Mouse (Mus musculus) kidney, embryonic 16.5 days (tissue): ENCODE measurements around the gene St6galnac3. TPM values are rescaled to one million over a fixed set of nuclear protein-coding genes. Genes with fewer than 3 reads are reported as not detected.
A peak's percentile ranks its signal among the peaks of the same experiment; 100 is the strongest.

Experiments used
- ATAC-seq: fragments of 200-750 bp; cut with Nextera tagmentation; 2 replicates; pipeline ENCODE4 v1.8.0; 2017; ENCODE audit warnings: moderate TSS enrichment; ENCODE audit not compliant: low FRiP score, low TSS enrichment
- H3K27ac ChIP-seq: fragments of 300-500 bp; sonication (generic); 2 replicates; pipeline ENCODE4 v1.5.1; 2014; ENCODE audit warnings: low read length
- H3K27me3 ChIP-seq: fragments of 300-500 bp; sonication (generic); 2 replicates; pipeline ENCODE4 v1.6.1; 2014; ENCODE audit warnings: low read length, control low read depth, mixed read lengths; ENCODE audit not compliant: insufficient read depth
- H3K36me3 ChIP-seq: fragments of 300-500 bp; sonication (generic); 2 replicates; pipeline ENCODE4 v1.6.1; 2014; ENCODE audit warnings: low read length, control low read depth, mixed read lengths; ENCODE audit not compliant: insufficient read depth
- H3K4me1 ChIP-seq: fragments of 300-500 bp; sonication (generic); 2 replicates; pipeline ENCODE4 v1.6.1; 2014; ENCODE audit warnings: low read length, control low read depth, mixed read lengths; ENCODE audit not compliant: insufficient read depth
- H3K4me2 ChIP-seq: fragments of 300-500 bp; sonication (generic); replicated peaks from 2 replicates; pipeline ENCODE4 v1.6.1; 2014; ENCODE audit warnings: low read depth, low read length
- H3K4me3 ChIP-seq: fragments of 300-500 bp; sonication (generic); 2 replicates; pipeline ENCODE4 v1.5.1; 2014; ENCODE audit warnings: mild to moderate bottlenecking, low read length
- H3K9ac ChIP-seq: fragments of 300-500 bp; sonication (generic); replicated peaks from 2 replicates; pipeline ENCODE4 v1.6.1; 2014; ENCODE audit warnings: low read length
- H3K9me3 ChIP-seq: fragments of 300-500 bp; sonication (generic); 2 replicates; pipeline ENCODE4 v1.6.1; 2016; ENCODE audit warnings: low read length, control low read depth
- WGBS: fragments of 180-500 bp; shearing (Covaris S2); extraction: QIAGEN DNeasy Blood & Tissue Kit; methylation state at CpG from one replicate; pipeline ENCODE4 v1.1.7; 2014; 5-methylcytosine and 5-hydroxymethylcytosine counted together
- polyA plus RNA-seq: library from polyadenylated mRNA; unstranded; fragments of >200 nt; fragmentation: Nextera tagmentation; extraction: Ambion mirVana; gene quantifications from 2 replicates; pipeline ENCODE4 v1.2.1, GENCODE M21; 2015

St6galnac3 gene
- polyA plus RNA-seq, 1 experiment from 2014 or later: 75.8 TPM

DNA sequence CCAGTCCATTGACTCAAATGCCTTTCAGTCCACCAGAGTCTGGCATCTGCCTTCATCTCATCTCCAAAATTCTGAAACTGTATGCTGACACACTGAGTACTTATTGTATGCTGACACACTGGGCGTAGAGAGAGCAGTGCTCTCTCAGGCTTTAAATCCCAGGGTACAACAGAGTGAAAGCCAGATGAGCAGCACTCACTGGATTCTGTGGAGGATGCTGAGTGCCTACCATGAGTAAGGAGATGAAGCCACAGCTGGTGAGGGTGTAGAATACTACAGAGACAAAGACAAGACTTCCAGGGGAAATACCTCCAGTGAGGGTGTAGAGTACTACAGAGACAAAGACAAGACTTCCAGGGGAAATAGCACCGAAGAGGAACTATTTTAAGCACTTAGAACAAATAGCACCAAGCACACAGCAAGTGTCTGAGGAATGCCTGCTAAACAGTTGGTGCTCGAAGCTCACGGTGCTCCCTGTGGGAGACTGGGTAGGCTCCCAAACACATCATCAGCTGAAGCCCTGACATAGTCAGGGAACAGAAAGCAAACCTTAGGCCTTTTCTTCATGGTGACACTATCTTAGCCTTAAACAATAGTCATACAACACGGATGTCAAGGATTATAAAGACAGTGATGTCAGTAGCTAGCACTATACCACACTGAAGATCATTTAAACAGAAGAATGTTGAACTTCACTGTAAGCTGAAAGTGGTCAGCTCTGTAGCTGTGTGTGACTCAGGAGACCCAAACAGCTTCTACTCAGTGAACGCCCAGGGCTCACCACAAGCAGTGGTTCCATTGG lies 370.6 kb downstream of the St6galnac3 start:
- Histone ChIP-seq H3K9me3 (no peaks in the 10 kb centered on the region), H3K4me2 (no peak overlapping the region), H3K27ac (no peak overlapping the region), H3K36me3 (no peaks in the 10 kb centered on the region), H3K4me1 (0 out of 2 replicates have a peak, but pooled peaks cover 3% of the 10 kb centered on the region), H3K27me3 (no peaks in the 10 kb centered on the region), H3K9ac (no peak overlapping the region), H3K4me3 (no peak overlapping the region)
- WGBS: 87% methylated on average over 6 of the region's 6 CpGs
- no peak for ATAC-seq

DNA sequence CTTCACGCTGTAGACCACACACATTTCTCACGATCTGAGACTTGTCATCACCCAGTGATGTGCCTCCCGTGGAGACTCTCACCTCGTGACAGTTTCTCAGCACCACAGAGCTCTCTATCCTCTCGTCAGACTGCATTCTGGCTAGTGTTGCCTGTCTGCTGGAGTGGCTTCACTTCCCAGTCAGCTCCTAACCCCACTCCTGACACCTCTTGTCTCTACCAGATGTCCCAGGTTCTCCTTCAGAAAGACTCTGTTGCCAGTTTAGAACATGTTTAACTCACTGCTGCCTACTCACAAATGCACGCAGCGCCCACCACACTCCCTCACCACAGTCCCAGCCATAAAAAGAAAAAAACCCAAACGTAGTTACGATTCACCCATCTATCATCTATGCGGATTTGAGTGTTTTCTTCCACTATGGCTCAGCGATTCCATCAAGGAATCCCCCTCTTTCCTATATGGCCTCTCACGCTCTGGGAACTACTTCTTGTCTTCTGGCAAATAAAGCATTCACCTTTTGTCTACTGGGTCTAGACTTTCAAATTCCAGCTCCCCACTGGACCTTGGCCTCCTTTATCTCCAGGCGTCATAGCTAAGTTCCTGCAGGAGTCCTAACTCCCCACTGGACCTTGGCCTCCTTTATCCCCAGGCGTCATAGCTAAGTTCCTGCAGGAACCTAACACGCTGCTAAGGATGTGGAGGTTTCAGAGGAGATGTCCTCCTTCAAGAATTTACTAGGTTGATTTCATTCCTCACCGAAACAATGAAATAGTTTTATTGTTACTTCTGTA lies 371.5 kb downstream of the St6galnac3 start:
- Histone ChIP-seq H3K4me1 (0 out of 2 replicates have a peak, but pooled peaks cover 3% of the 10 kb centered on the region), H3K4me2 (no peak overlapping the region), H3K36me3 (no peaks in the 10 kb centered on the region), H3K27ac (no peak overlapping the region), H3K27me3 (no peaks in the 10 kb centered on the region), H3K9me3 (no peaks in the 10 kb centered on the region), H3K9ac (no peak overlapping the region), H3K4me3 (no peak overlapping the region)
- peak; percentile 60; the same call in 1 of the 2 replicates for ATAC-seq
- WGBS: 66% methylated on average over 16 of the region's 16 CpGs

DNA sequence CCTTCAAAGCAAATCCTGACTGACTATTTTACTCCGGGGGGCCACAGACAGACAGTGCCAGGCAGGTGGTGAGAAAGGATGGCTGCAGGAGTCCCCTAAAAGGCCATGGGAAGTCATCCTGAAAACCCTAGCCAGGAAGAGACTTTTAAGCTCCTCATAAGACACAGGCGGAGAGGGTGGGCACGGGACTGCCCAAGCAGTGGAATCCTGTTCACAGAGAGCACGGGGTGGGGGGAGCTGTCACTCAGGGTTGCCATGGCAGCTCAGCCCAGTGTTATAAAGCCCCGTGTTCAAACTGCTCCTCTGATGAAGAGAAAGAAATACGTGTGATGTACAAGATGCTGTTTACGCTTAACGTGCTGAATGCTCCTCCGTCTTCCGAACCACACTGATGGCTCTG lies 375.0 kb downstream of the St6galnac3 start:
- WGBS: 74% methylated on average over 10 of the region's 10 CpGs
- Histone ChIP-seq H3K27ac (no peak overlapping the region), H3K9me3 (no peaks in the 10 kb centered on the region), H3K4me3 (no peak overlapping the region), H3K4me2 (no peak overlapping the region), H3K9ac (no peak overlapping the region), H3K36me3 (no peaks in the 10 kb centered on the region), H3K27me3 (no peaks in the 10 kb centered on the region), H3K4me1 (0 out of 2 replicates have a peak, but pooled peaks cover 3% of the 10 kb centered on the region)
- no peak for ATAC-seq

DNA sequence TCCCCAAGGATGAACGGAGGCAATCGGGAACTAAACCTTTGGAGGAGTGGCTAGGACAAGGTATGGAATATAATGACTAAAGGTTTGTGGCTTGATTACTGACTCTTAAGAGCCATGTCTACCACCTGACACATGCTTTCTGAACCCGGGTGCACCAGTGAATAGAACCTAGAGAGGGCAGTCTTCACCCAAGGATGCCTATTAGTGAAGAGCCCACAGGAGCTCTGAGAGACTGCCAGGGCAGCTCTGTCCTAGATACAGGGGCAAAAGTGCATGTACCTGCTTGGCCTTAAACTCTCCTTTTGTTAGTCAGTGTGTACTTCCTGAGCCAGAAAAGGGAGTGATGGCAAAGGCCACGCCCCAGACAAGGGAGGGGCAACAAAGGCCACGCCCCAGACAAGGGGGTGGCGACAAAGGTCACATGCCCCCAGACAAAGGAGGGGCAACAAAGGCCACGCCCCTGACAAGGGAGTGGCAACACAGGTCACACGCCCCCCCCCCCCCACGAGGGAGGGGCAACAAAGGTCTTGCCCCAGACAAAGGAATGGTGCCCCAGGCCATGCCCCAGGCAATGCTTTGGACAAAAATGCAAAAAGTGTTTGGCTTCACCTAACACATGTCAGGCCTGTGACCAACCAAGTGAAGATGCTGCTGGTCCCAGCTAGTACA lies 376.0 kb downstream of the St6galnac3 start:
- 87% methylated on average over 7 of the region's 9 CpGs for WGBS
- Histone ChIP-seq H3K27me3 (no peaks in the 10 kb centered on the region), H3K9ac (no peak overlapping the region), H3K4me2 (no peak overlapping the region), H3K4me3 (no peak overlapping the region), H3K4me1 (peaks cover 3% of the 10 kb centered on the region; the same call in 1 of the 2 replicates), H3K36me3 (no peaks in the 10 kb centered on the region), H3K9me3 (no peaks in the 10 kb centered on the region), H3K27ac (no peak overlapping the region)
- no peak for ATAC-seq

DNA sequence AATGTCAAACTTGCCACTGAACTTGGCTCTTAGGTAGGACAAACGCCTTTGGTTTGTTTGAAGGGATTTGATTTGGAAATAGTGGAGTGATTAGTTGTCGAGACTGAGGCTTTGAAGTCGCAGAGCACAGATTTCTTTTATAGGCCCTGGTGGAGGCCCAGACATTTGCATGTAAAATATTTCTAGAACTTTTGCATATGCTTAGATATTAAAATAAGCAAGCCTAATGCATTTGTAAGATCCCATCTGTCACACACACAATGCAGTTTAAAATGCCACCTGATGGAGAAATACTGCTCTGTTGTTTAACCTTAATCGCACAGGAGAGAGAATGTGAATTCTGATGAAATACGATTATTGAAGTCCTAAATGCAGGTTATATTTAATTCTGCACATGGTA lies 380.0 kb downstream of the St6galnac3 start:
- H3K9me3 ChIP-seq: no peaks in the 10 kb centered on the region
- no peak overlapping the region for H3K4me2 ChIP-seq
- no peaks in the 10 kb centered on the region for H3K27me3 ChIP-seq
- no peak for ATAC-seq
- H3K4me1 ChIP-seq: no peaks in the 10 kb centered on the region; the same call in 1 of the 2 replicates
- no peak overlapping the region for H3K27ac ChIP-seq
- no peak overlapping the region for H3K4me3 ChIP-seq
- WGBS: 74% methylated on average over 5 of the region's 5 CpGs
- no peaks in the 10 kb centered on the region for H3K36me3 ChIP-seq
- no peak overlapping the region for H3K9ac ChIP-seq

DNA sequence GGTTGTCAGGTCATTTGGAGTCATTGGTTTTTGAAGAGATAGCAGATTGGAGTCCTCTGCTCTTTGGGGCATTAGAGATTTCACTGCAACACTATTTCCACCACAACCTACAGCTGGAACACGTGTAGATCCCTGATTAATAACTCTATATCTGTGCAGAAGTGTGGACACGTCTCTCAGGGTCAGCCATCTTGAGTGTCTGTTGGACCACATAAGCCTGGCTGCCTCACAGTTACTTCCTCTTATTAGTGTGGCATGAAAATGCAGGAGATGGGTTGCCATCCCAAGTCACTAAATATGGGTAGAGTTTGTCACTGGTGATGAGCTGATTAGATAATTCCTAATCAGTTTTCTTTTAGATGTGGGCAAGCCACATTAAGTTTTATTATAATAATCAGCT lies 385.0 kb downstream of the St6galnac3 start:
- H3K9me3 ChIP-seq: no peaks in the 10 kb centered on the region
- H3K4me2 ChIP-seq: no peak overlapping the region
- H3K36me3 ChIP-seq: no peaks in the 10 kb centered on the region
- no peak overlapping the region for H3K4me3 ChIP-seq
- H3K9ac ChIP-seq: no peak overlapping the region
- H3K4me1 ChIP-seq: no peaks in the 10 kb centered on the region; the same call in 1 of the 2 replicates
- 80% methylated on average over 2 of the region's 2 CpGs for WGBS
- no peak overlapping the region for H3K27ac ChIP-seq
- ATAC-seq: no peak
- H3K27me3 ChIP-seq: no peaks in the 10 kb centered on the region

DNA sequence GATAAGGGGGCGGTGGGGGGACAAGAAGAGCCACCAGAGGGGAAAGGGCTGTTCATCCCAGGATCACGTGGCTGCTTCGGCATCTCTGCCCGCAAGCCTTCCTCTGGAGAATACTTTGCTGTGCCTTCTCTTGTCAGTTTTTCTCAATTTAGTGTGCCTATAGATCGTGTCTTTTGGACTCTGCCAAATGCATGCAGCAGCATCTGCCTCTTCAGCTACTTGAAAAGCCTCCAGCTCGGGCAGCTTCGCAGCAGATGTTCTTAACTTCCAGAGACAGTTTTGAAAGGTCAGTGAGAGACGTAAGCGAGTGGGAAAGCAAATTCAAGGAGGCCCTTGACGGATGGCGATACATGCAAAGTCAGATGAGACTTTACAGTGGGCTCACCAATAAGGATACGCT lies 385.9 kb downstream of the St6galnac3 start:
- H3K4me3 ChIP-seq: no peak overlapping the region
- 82% methylated on average over 12 of the region's 12 CpGs for WGBS
- no peaks in the 10 kb centered on the region for H3K9me3 ChIP-seq
- H3K4me1 ChIP-seq: no peaks in the 10 kb centered on the region; the same call in 1 of the 2 replicates
- no peaks in the 10 kb centered on the region for H3K36me3 ChIP-seq
- H3K4me2 ChIP-seq: no peak overlapping the region
- no peaks in the 10 kb centered on the region for H3K27me3 ChIP-seq
- ATAC-seq: no peak
- H3K27ac ChIP-seq: no peak overlapping the region
- no peak overlapping the region for H3K9ac ChIP-seq

DNA sequence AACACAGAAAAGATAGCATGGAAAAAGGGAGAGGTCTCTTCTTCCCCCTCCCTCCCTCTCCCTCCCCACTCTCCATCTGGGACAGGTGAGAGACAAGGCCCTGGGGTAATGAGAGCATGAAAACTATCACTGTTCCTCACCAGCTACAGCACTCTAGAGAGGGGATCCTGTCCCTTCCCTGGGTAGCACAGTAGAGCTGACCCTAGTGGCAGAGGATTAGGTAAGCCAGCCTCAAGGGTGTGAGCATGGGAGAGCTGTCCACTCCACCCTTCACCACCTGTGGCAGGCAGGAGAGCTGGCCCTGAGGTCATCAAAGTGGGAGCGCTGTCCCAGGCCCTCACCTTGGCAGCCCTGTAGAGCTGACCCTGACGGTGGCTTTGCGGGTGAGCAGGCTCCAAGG lies 387.2 kb downstream of the St6galnac3 start:
- WGBS: 85% methylated on average over 3 of the region's 3 CpGs

DNA sequence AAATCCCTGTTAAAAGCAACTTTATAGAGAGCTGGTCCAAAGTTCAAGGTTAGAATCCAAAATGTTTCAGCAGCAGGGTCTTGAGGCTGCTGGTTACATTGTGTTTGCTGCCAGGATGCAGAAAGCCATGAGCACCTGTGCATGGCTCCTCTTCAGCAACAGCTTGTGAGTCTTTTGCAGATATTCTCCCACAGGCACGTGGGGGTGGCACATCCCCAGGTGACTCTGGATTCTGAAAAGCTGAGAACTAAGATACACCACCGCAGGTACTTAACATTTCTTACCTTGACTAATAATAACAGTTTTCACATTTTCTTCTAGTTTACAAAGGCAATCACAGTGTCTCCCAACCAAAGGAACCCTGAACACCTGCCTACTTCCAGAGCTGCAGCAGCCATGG lies 387.8 kb downstream of the St6galnac3 start:
- WGBS: 88% methylated on average over 2 of the region's 2 CpGs
- H3K4me2 ChIP-seq: no peak overlapping the region
- H3K36me3 ChIP-seq: no peaks in the 10 kb centered on the region
- ATAC-seq: no peak
- H3K9ac ChIP-seq: no peak overlapping the region
- H3K4me1 ChIP-seq: no peaks in the 10 kb centered on the region
- H3K27me3 ChIP-seq: no peaks in the 10 kb centered on the region
- H3K9me3 ChIP-seq: no peaks in the 10 kb centered on the region
- H3K4me3 ChIP-seq: no peak overlapping the region
- H3K27ac ChIP-seq: no peak overlapping the region

More for the DNA sequence above, 387.2 kb downstream of the St6galnac3 start:
- no peak overlapping the region for H3K27ac ChIP-seq
- H3K9ac ChIP-seq: no peak overlapping the region
- no peak overlapping the region for H3K4me2 ChIP-seq
- no peaks in the 10 kb centered on the region for H3K4me1 ChIP-seq
- no peaks in the 10 kb centered on the region for H3K36me3 ChIP-seq
- H3K9me3 ChIP-seq: no peaks in the 10 kb centered on the region
- no peak overlapping the region for H3K4me3 ChIP-seq
- no peaks in the 10 kb centered on the region for H3K27me3 ChIP-seq
- ATAC-seq: no peak
